Mouse (Mus musculus): Measurements from ENCODE around the gene 9930111J21Rik2.
"Not testable (repeated sequence)": the region's sequence is repeated elsewhere in the genome, so short reads cannot be mapped to it uniquely, and the experiment has no call there.

Gene 9930111J21Rik2

GRCm38 (mm10) chr11:49076001-49076757 is 25.1 kb upstream of the 9930111J21Rik2 start, which contains the start of gene Ifi47:
Gene Ifi47 (plus strand): TSS chr11:49076587.
- not testable (repeated sequence) for DNase-seq (ENCODE audit: low spot score)

- no peak for DNase-seq (ENCODE audit: low spot score)
Observed at GRCm38 (mm10) chr11:49068358-49068757, 17.3 kb upstream of the 9930111J21Rik2 start.

- DNase-seq (ENCODE audit: low spot score) = not testable (repeated sequence)
Observed at GRCm38 (mm10) chr11:49063713-49064469, 12.8 kb upstream of the 9930111J21Rik2 start, which contains the start of gene Tgtp2. Gene Tgtp2 (minus strand): TSS chr11:49064206.

GRCm38 (mm10) chr11:49061865-49062264 is 10.8 kb upstream of the 9930111J21Rik2 start:
- not testable (repeated sequence) for DNase-seq (ENCODE audit: low spot score)

- DNase-seq (ENCODE audit: low spot score) = not testable (repeated sequence)
Observed at GRCm38 (mm10) chr11:49060061-49060460, 9.0 kb upstream of the 9930111J21Rik2 start.

GRCm38 (mm10) chr11:49051894-49052293 is 852 bp upstream of the 9930111J21Rik2 start:
- not testable (repeated sequence) for DNase-seq (ENCODE audit: low spot score)

GRCm38 (mm10) chr11:49050064-49050463 is 978 bp downstream of the 9930111J21Rik2 start:
- DNase-seq (ENCODE audit: low spot score) = not testable (repeated sequence)

GRCm38 (mm10) chr11:49012074-49012473 is 39.0 kb downstream of the 9930111J21Rik2 start:
- not testable (repeated sequence) for DNase-seq (ENCODE audit: low spot score)

GRCm38 (mm10) chr11:49006785-49007184 is 44.3 kb downstream of the 9930111J21Rik2 start:
- DNase-seq (ENCODE audit: low spot score) = not testable (repeated sequence)

GRCm38 (mm10) chr11:49006317-49006716 is 44.7 kb downstream of the 9930111J21Rik2 start:
- DNase-seq (ENCODE audit: low spot score) = not testable (repeated sequence)

- not testable (repeated sequence) for DNase-seq (ENCODE audit: low spot score)
Observed at GRCm38 (mm10) chr11:49000411-49000810, 50.6 kb downstream of the 9930111J21Rik2 start.

GRCm38 (mm10) chr11:48994018-48994417 is 57.0 kb downstream of the 9930111J21Rik2 start, which contains the start of gene Tgtp1:
Gene Tgtp1 (minus strand): TSS chr11:48994172.
- DNase-seq (ENCODE audit: low spot score) = not testable (repeated sequence)

GRCm38 (mm10) chr11:48993296-48993695 is 57.7 kb downstream of the 9930111J21Rik2 start:
- DNase-seq (ENCODE audit: low spot score) = not testable (repeated sequence)

- DNase-seq (ENCODE audit: low spot score) = not testable (repeated sequence)
Observed at GRCm38 (mm10) chr11:48991740-48992520, 59.1 kb downstream of the 9930111J21Rik2 start, which contains the start of gene Gm12185. Gene Gm12185 (minus strand): TSS chr11:48992226.

GRCm38 (mm10) chr11:48989981-48990380 is 61.1 kb downstream of the 9930111J21Rik2 start:
- not testable (repeated sequence) for DNase-seq (ENCODE audit: low spot score)

GRCm38 (mm10) chr11:48988219-48988618 is 62.8 kb downstream of the 9930111J21Rik2 start:
- DNase-seq (ENCODE audit: low spot score) = not testable (repeated sequence)

GRCm38 (mm10) chr11:48982848-48983247 is 68.2 kb downstream of the 9930111J21Rik2 start:
- DNase-seq (ENCODE audit: low spot score) = not testable (repeated sequence)

GRCm38 (mm10) chr11:48980052-48980451 is 71.0 kb downstream of the 9930111J21Rik2 start:
- DNase-seq (ENCODE audit: low spot score) = not testable (repeated sequence)

GRCm38 (mm10) chr11:48979251-48979650 is 71.8 kb downstream of the 9930111J21Rik2 start, which contains the start of gene 9930111J21Rik1:
Gene 9930111J21Rik1 (minus strand): TSS chr11:48979398.
- DNase-seq (ENCODE audit: low spot score) = not testable (repeated sequence)

- not testable (repeated sequence) for DNase-seq (ENCODE audit: low spot score)
Observed at GRCm38 (mm10) chr11:48978240-48978939, 72.7 kb downstream of the 9930111J21Rik2 start, which contains the start of gene Olfr56. Gene Olfr56 (plus strand): TSS chr11:48978889.

- not testable (repeated sequence) for DNase-seq (ENCODE audit: low spot score)
Observed at GRCm38 (mm10) chr11:48974686-48975085, 76.4 kb downstream of the 9930111J21Rik2 start.

All from testis, postnatal 10 days (tissue).